12 mouse cellular contexts compared by ENCODE assay signal in the genomic region with DNA sequence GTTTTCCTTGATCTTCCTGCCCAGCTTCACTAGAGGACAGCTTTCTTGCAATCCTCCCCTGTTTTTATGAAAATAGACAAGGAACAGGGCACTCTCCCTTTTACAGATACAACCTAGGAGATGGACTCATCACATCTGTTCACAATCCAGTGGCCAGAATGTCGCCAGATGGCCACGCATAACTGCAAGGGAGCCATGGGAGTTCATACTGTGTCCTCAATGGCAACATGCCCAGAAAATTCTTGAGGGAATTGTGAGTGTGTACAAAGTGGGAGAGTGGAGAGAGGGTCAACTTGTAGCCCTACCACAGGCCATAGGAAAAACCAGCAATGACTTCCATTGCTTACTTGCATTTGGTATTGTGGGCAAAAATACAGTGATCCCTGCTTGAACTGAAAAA.
DNase-seq lines count a peak whose midpoint lies in the region; ATAC-seq lines count a peak whose summit lies in the region.
"Had no signal": no experiment of that assay in that cellular context is flagged by ENCODE, and none has a peak within 500 bp of the region (broad histone marks: within the 10 kb centered on the region; RNA-seq: fewer than 3 reads in every experiment).

No protein-coding gene starts in this region.

- WGBS in heart, embryonic 10.5 days = 85% methylated on average over 2 of the region's 2 CpGs
- WGBS in midbrain, embryonic 14.5 days = 77% methylated on average over 2 of the region's 2 CpGs
- WGBS in midbrain, embryonic 10.5 days = 85% methylated on average over 2 of the region's 2 CpGs

- 0 out of 2 replicates have a peak, but pooled peaks cover 8% of the 10 kb centered on the region for H3K4me1 ChIP-seq in heart, embryonic 10.5 days
- no peaks in the 10 kb centered on the region for H3K4me1 ChIP-seq in midbrain, embryonic 14.5 days (ENCODE audit: control insufficient read depth, insufficient read depth, low read length)
- no peaks in the 10 kb centered on the region for H3K4me1 ChIP-seq in midbrain, embryonic 10.5 days
- H3K4me1 ChIP-seq: liver, embryonic 13.5 days; midbrain, embryonic 15.5 days had no signal

- H3K9ac ChIP-seq in midbrain, embryonic 14.5 days (replicated peaks; ENCODE audit: low read length) = no peak overlapping the region
- H3K9ac ChIP-seq: liver, embryonic 13.5 days; midbrain, embryonic 15.5 days had no signal

- no peak overlapping the region for H3K4me3 ChIP-seq in heart, embryonic 10.5 days
- no peak overlapping the region for H3K4me3 ChIP-seq in midbrain, embryonic 14.5 days (replicated peaks; ENCODE audit: low read depth, low read length)
- H3K4me3 ChIP-seq in midbrain, embryonic 10.5 days = no peak overlapping the region
- H3K4me3 ChIP-seq: liver, embryonic 13.5 days; midbrain, embryonic 15.5 days had no signal

- ATAC-seq in midbrain, embryonic 14.5 days (ENCODE audit: low FRiP score, low TSS enrichment) = no peak
- ATAC-seq in CD4-positive, CD25-positive, alpha-beta regulatory T cell, adult 4 months = no peak
- ATAC-seq: midbrain, embryonic 15.5 days had no signal

- no peak overlapping the region for H3K4me2 ChIP-seq in midbrain, embryonic 14.5 days (ENCODE audit: low read length)
- H3K4me2 ChIP-seq: liver, embryonic 13.5 days; midbrain, embryonic 15.5 days had no signal

- no peaks in the 10 kb centered on the region for H3K36me3 ChIP-seq in heart, embryonic 10.5 days
- H3K36me3 ChIP-seq in midbrain, embryonic 14.5 days (ENCODE audit: control insufficient read depth, insufficient read depth, low read length) = no peaks in the 10 kb centered on the region
- no peaks in the 10 kb centered on the region for H3K36me3 ChIP-seq in midbrain, embryonic 10.5 days
- H3K36me3 ChIP-seq: liver, embryonic 13.5 days; midbrain, embryonic 15.5 days had no signal

- no peak overlapping the region for H3K27ac ChIP-seq in heart, embryonic 10.5 days
- H3K27ac ChIP-seq in midbrain, embryonic 14.5 days (replicated peaks; ENCODE audit: low read depth, low read length) = no peak overlapping the region
- H3K27ac ChIP-seq in midbrain, embryonic 10.5 days (replicated peaks) = no peak overlapping the region
- H3K27ac ChIP-seq: liver, embryonic 13.5 days; midbrain, embryonic 15.5 days had no signal

- no peaks in the 10 kb centered on the region for H3K27me3 ChIP-seq in heart, embryonic 10.5 days (ENCODE audit: insufficient read depth, poor library complexity, severe bottlenecking)
- no peaks in the 10 kb centered on the region for H3K27me3 ChIP-seq in midbrain, embryonic 14.5 days (ENCODE audit: control insufficient read depth, insufficient read depth, low read length)
- no peaks in the 10 kb centered on the region for H3K27me3 ChIP-seq in midbrain, embryonic 10.5 days (ENCODE audit: low read depth, poor library complexity, severe bottlenecking)
- H3K27me3 ChIP-seq: CH12.LX; liver, embryonic 13.5 days; midbrain, embryonic 15.5 days had no signal

- 0 out of 2 replicates have a peak, but pooled peaks cover 2% of the 10 kb centered on the region for H3K9me3 ChIP-seq in heart, embryonic 10.5 days
- no peaks in the 10 kb centered on the region for H3K9me3 ChIP-seq in midbrain, embryonic 14.5 days (ENCODE audit: control insufficient read depth, low read length)
- H3K9me3 ChIP-seq in midbrain, embryonic 10.5 days (replicated peaks) = no peaks in the 10 kb centered on the region
- H3K9me3 ChIP-seq: liver, embryonic 13.5 days; midbrain, embryonic 15.5 days had no signal

- DNase-seq in heart, adult 11 months = peak; percentile 97
- no peak for DNase-seq in heart, embryonic 10.5 days (ENCODE audit: low spot score)
- peak; percentile 40 for DNase-seq in midbrain, embryonic 14.5 days
- no peak for DNase-seq in midbrain, embryonic 10.5 days (ENCODE audit: low spot score)
- DNase-seq in gastrocnemius, postnatal 25 days = peak; percentile 39
- peak; percentile 35 for DNase-seq in lung, postnatal 36 days
- no peak for DNase-seq in frontal cortex, postnatal 10 days (ENCODE audit: low spot score in 2 of 2)
- DNase-seq: cerebellum, postnatal 25 days; liver, embryonic 13.5 days had no signal

Comparison
In these comparisons a context has a peak if more than half of its experiments do, and no peak if none do; other contexts are left out.
1. DNase-seq: peak in heart, adult 11 months (single experiment), midbrain, embryonic 14.5 days (single experiment), gastrocnemius, postnatal 25 days (single experiment) and lung, postnatal 36 days (single experiment); none in heart, embryonic 10.5 days (single experiment), midbrain, embryonic 10.5 days (single experiment) and frontal cortex, postnatal 10 days (0 of 2).